Mouse (Mus musculus) cortical plate, adult 2 months (tissue): ENCODE data around the gene Kcnb1.

ENCODE experiments used
- CTCF ChIP-seq: fragments of 200-500 bp; IDR thresholded peaks from 2 replicates; pipeline ENCODE4 v1.5.1; 2011; ENCODE audit warnings: mild to moderate bottlenecking, control low read depth, low read length; ENCODE audit not compliant: insufficient read depth; ENCODE audit errors: extremely low read depth
- POLR2A ChIP-seq: fragments of 200-500 bp; IDR thresholded peaks from 2 replicates; pipeline ENCODE4 v1.6.1; 2011; ENCODE audit warnings: mild to moderate bottlenecking, low read length, control low read depth; ENCODE audit not compliant: insufficient read depth; ENCODE audit errors: extremely low read depth

- TF ChIP-seq CTCF (no peak), POLR2A (no peak)
Observed at GRCm38 (mm10) chr2:167155541-167155973, 34.4 kb downstream of the Kcnb1 start.
